Mouse (Mus musculus) olfactory bulb, adult 2 months (tissue): Measurements from ENCODE around the gene Plekhg1.

Source experiments
- CTCF ChIP-seq: fragments of 200-500 bp; IDR thresholded peaks from 2 replicates; pipeline ENCODE4 v1.5.1; 2012; ENCODE audit warnings: low read depth, mild to moderate bottlenecking, low read length, moderate library complexity; ENCODE audit not compliant: insufficient read depth
- POLR2A ChIP-seq: fragments of 200-500 bp; IDR thresholded peaks from 2 replicates; pipeline ENCODE4 v1.6.1; 2012; ENCODE audit warnings: mild to moderate bottlenecking, low read depth, low read length, moderate library complexity; ENCODE audit not compliant: insufficient read depth

DNA sequence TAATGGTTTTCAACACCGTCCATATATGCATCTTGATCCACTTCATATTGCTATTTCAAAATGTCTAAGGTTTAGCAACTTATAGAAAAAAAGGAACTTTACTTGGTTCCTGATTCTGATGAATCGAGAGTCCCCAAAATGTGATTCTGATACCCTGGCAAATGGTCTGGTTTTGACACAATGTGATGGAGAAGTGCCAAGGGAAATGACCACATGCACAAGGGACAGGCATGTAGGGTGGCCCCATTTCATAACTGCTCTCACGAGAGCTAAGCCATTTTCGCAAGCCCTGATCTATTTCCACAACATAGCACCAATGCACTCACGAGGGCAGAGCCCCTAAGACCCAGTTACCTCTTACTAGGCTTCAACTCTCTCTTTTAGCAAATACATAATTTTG lies 42.7 kb upstream of the Plekhg1 start:
- TF ChIP-seq POLR2A (no peak), CTCF (no peak)
